Mouse (Mus musculus) cerebellum, adult 2 months (tissue): ENCODE results near the gene Dpep3. TPM values are rescaled to one million over a fixed set of nuclear protein-coding genes. Genes with fewer than 3 reads are reported as not detected.
"Not testable (repeated sequence)": the region's sequence is repeated elsewhere in the genome, so short reads cannot be mapped to it uniquely, and the experiment has no call there.

ENCODE experiments used
- DNase-seq, 2 experiments: peaks; one replicate each; pipeline ENCODE4 v3.0.0; 2021
- H3K27ac ChIP-seq: fragments of 200-500 bp; 2 replicates; pipeline ENCODE4 v1.5.1; 2012; ENCODE audit warnings: low read length, control low read depth, inconsistent platforms; ENCODE audit not compliant: insufficient read depth
- H3K27me3 ChIP-seq: fragments of 200-500 bp; 2 replicates; pipeline ENCODE4 v1.6.1; 2012; ENCODE audit warnings: inconsistent platforms, mild to moderate bottlenecking, low read length, moderate library complexity; ENCODE audit not compliant: control insufficient read depth, insufficient read depth
- H3K4me1 ChIP-seq: fragments of 200-500 bp; 2 replicates; pipeline ENCODE4 v1.6.1; 2011; ENCODE audit warnings: low read length; ENCODE audit not compliant: control insufficient read depth, insufficient read depth
- H3K4me3 ChIP-seq: fragments of 200-500 bp; replicated peaks from 2 replicates; pipeline ENCODE3; 2011; ENCODE audit warnings: mild to moderate bottlenecking, low read depth, low read length, control low read depth; ENCODE audit not compliant: insufficient read depth
- CTCF ChIP-seq: fragments of 200-500 bp; IDR thresholded peaks from 2 replicates; pipeline ENCODE4 v1.5.1; 2011; ENCODE audit warnings: low read depth, mild to moderate bottlenecking, control low read depth, low read length, moderate library complexity, borderline replicate concordance; ENCODE audit not compliant: insufficient read depth
- POLR2A ChIP-seq: fragments of 200-500 bp; IDR thresholded peaks from 2 replicates; pipeline ENCODE4 v1.6.1; 2011; ENCODE audit warnings: low read length, control low read depth, borderline replicate concordance; ENCODE audit not compliant: insufficient read depth
- WGBS: fragments of 180-500 bp; shearing (Covaris S2); methylation state at CpG from one replicate; pipeline ENCODE4 v1.1.7; 2018; 5-methylcytosine and 5-hydroxymethylcytosine counted together
- polyA plus RNA-seq: library from polyadenylated mRNA; depleted of rRNA; stranded (reverse); fragments of >200 nt; gene quantifications from 2 replicates; pipeline ENCODE4 v1.2.3, GENCODE M21; 2012; rRNA removed

Dpep3 gene
- not detected in 2 replicates for polyA plus RNA-seq

- TF ChIP-seq CTCF (no peak), POLR2A (no peak)
- Histone ChIP-seq H3K27ac (no peak within 1 kb of the TSS), H3K4me3 (no peak within 1 kb of the TSS), H3K4me1 (no peaks in the 10 kb centered on the region), H3K27me3 (no peaks in the 10 kb centered on the region)
- DNase-seq = no peak
- 88% methylated on average over 15 of the region's 15 CpGs for WGBS
Measured at GRCm38 (mm10) chr8:105979325-105979724, at the start of gene Dpep3. Gene Dpep3 (minus strand): TSS chr8:105979429.

GRCm38 (mm10) chr8:106022483-106022882 is 43.3 kb upstream of the Dpep3 start:
- DNase-seq = peak; percentile 79 to 86
- Histone ChIP-seq H3K4me3 (no peak overlapping the region), H3K27me3 (no peaks in the 10 kb centered on the region), H3K4me1 (no peaks in the 10 kb centered on the region), H3K27ac (no peak overlapping the region)
- TF ChIP-seq CTCF (peak; percentile 99), POLR2A (no peak)

GRCm38 (mm10) chr8:106018039-106018438 is 38.8 kb upstream of the Dpep3 start:
- 90% methylated on average over 3 of the region's 3 CpGs for WGBS
- Histone ChIP-seq H3K27me3 (no peaks in the 10 kb centered on the region), H3K27ac (no peak overlapping the region), H3K4me3 (no peak overlapping the region), H3K4me1 (no peaks in the 10 kb centered on the region)
- TF ChIP-seq POLR2A = no peak
- no peak for TF ChIP-seq CTCF
- DNase-seq = no peak

GRCm38 (mm10) chr8:106017130-106017529 is 37.9 kb upstream of the Dpep3 start:
- no peaks in the 10 kb centered on the region for H3K27me3 ChIP-seq
- no peaks in the 10 kb centered on the region for H3K4me1 ChIP-seq
- WGBS = 94% methylated on average over 7 of the region's 7 CpGs
- no peak for DNase-seq
- H3K27ac ChIP-seq = no peak overlapping the region
- TF ChIP-seq POLR2A (no peak), CTCF (no peak)
- H3K4me3 ChIP-seq = no peak overlapping the region

- H3K4me3 ChIP-seq = no peak overlapping the region
- H3K4me1 ChIP-seq = no peaks in the 10 kb centered on the region
- H3K27me3 ChIP-seq = no peaks in the 10 kb centered on the region
- no peak for TF ChIP-seq POLR2A
- no peak for TF ChIP-seq CTCF
- H3K27ac ChIP-seq = no peak overlapping the region
- DNase-seq = no peak
- WGBS = 94% methylated on average over 6 of the region's 6 CpGs
Measured at GRCm38 (mm10) chr8:106016284-106016683, 37.1 kb upstream of the Dpep3 start.

GRCm38 (mm10) chr8:106012203-106012602 is 33.0 kb upstream of the Dpep3 start:
- H3K4me3 ChIP-seq, H3K4me1 ChIP-seq, H3K27me3 ChIP-seq, DNase-seq, H3K27ac ChIP-seq: not testable (repeated sequence)
- 77% methylated on average over 8 of the region's 8 CpGs for WGBS

- TF ChIP-seq POLR2A = no peak
- TF ChIP-seq CTCF = no peak
- Histone ChIP-seq H3K4me1 (peaks cover 8% of the 10 kb centered on the region), H3K4me3 (peak within 1 kb of the TSS; percentile 78), H3K27ac (peak within 1 kb of the TSS; percentile 31), H3K27me3 (no peaks in the 10 kb centered on the region)
- DNase-seq = no peak
- WGBS = under 1% methylated on average over 6 of the region's 6 CpGs
Measured at GRCm38 (mm10) chr8:106011643-106011986, 32.4 kb upstream of the Dpep3 start, which contains the start of gene Ddx28. Gene Ddx28 (minus strand): TSS chr8:106011882.

GRCm38 (mm10) chr8:106010748-106011642 is 31.8 kb upstream of the Dpep3 start:
- peaks cover 8% of the 10 kb centered on the region for H3K4me1 ChIP-seq
- DNase-seq = peak; percentile 94 to 96
- peak overlapping the region; percentile 31 for H3K27ac ChIP-seq
- peak overlapping the region; percentile 78 for H3K4me3 ChIP-seq
- TF ChIP-seq POLR2A (peak; percentile 79), CTCF (no peak)
- H3K27me3 ChIP-seq = no peaks in the 10 kb centered on the region
- WGBS = 1% methylated on average over 74 of the region's 74 CpGs

GRCm38 (mm10) chr8:106007891-106008290 is 28.7 kb upstream of the Dpep3 start:
- WGBS = 64% methylated on average over 3 of the region's 3 CpGs
- H3K4me1 ChIP-seq, H3K27me3 ChIP-seq: not testable (repeated sequence)

More at GRCm38 (mm10) chr8:106007891-106008290, 28.7 kb upstream of the Dpep3 start:
- H3K4me3 ChIP-seq, H3K27ac ChIP-seq, DNase-seq: not testable (repeated sequence)
